Mouse (Mus musculus) spleen, postnatal 10 days (tissue): ENCODE measurements around the gene Clip4.

Source experiments
- DNase-seq, 2 experiments: peaks; one replicate each; pipeline ENCODE4 v3.0.0; 2021 to 2022; ENCODE audit warnings: low spot score in 2 of 2

The Clip4 gene

GRCm38 (mm10) chr17:71791622-71792021 is 23.3 kb downstream of the Clip4 start:
- DNase-seq, result no peak

GRCm38 (mm10) chr17:71795521-71796205 is 27.4 kb downstream of the Clip4 start:
- no peak for DNase-seq

- no peak for DNase-seq
Observed at GRCm38 (mm10) chr17:71803456-71803855, 35.2 kb downstream of the Clip4 start.

GRCm38 (mm10) chr17:71803876-71804275 is 35.6 kb downstream of the Clip4 start:
- DNase-seq, result no peak

- DNase-seq, result no peak
Observed at GRCm38 (mm10) chr17:71811070-71811469, 42.8 kb downstream of the Clip4 start.

- no peak for DNase-seq
Observed at GRCm38 (mm10) chr17:71816136-71816864, 48.0 kb downstream of the Clip4 start.

- DNase-seq, result no peak
Observed at GRCm38 (mm10) chr17:71823622-71824306, 55.5 kb downstream of the Clip4 start.

- no peak for DNase-seq
Observed at GRCm38 (mm10) chr17:71826603-71827002, 58.3 kb downstream of the Clip4 start.

- DNase-seq, result no peak
Observed at GRCm38 (mm10) chr17:71827627-71828026, 59.4 kb downstream of the Clip4 start.

GRCm38 (mm10) chr17:71828647-71829414 is 60.6 kb downstream of the Clip4 start:
- DNase-seq, result no peak

GRCm38 (mm10) chr17:71831960-71832359 is 63.7 kb downstream of the Clip4 start:
- no peak for DNase-seq

GRCm38 (mm10) chr17:71862184-71862583 is 93.9 kb downstream of the Clip4 start:
- DNase-seq, result no peak

- DNase-seq, result no peak
Observed at GRCm38 (mm10) chr17:71862895-71863294, 94.6 kb downstream of the Clip4 start.

GRCm38 (mm10) chr17:71864039-71864438 is 95.8 kb downstream of the Clip4 start:
- no peak for DNase-seq

- no peak for DNase-seq
Observed at GRCm38 (mm10) chr17:71865437-71865836, 97.2 kb downstream of the Clip4 start.

- DNase-seq, result no peak
Observed at GRCm38 (mm10) chr17:71867892-71868291, 99.6 kb downstream of the Clip4 start.

- DNase-seq, result no peak
Observed at GRCm38 (mm10) chr17:71868828-71869227, 100.6 kb downstream of the Clip4 start.

GRCm38 (mm10) chr17:71869372-71870231 is 101.3 kb downstream of the Clip4 start:
- DNase-seq, result no peak

- no peak for DNase-seq
Observed at GRCm38 (mm10) chr17:71870232-71870621, 102.0 kb downstream of the Clip4 start.

- no peak for DNase-seq
Observed at GRCm38 (mm10) chr17:71870641-71871040, 102.4 kb downstream of the Clip4 start.

GRCm38 (mm10) chr17:71871981-71872380 is 103.7 kb downstream of the Clip4 start:
- no peak for DNase-seq
